Comparison of ENCODE assay signal across 28 mouse cellular contexts in the genomic region with DNA sequence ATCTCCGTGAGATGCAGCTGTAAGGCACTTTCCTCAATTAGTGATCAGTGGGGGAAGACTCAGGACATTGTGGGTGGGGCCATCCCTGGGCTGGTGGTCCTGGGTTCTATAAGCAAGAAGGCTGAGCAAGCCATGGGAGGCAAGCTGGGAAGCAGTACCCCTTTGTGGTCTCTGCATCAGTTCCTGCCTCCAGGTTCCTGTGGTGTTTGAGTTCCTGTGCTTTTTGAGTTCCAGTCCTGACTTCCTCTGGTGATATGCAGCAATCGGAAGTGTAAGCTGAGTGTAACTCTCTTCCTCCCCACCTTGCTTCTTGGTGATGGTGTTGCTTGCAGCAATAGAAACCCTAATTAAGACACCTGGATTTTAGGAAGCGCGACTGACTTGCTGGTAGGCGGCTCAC. TPM values are rescaled to one million over a fixed set of nuclear protein-coding genes. Genes with fewer than 3 reads are reported as not detected.
DNase-seq lines count a peak whose midpoint lies in the region; ATAC-seq lines count a peak whose summit lies in the region.
"Had no signal": no experiment of that assay in that cellular context is flagged by ENCODE, and none has a peak within 500 bp of the region (broad histone marks: within the 10 kb centered on the region; RNA-seq: fewer than 3 reads in every experiment).

No protein-coding gene starts in this region.

- no peak for ATAC-seq in forebrain, embryonic 16.5 days
- no peak for ATAC-seq in neural tube, embryonic 15.5 days (ENCODE audit: low FRiP score)
- ATAC-seq: forebrain, postnatal 0 days; hindbrain, postnatal 0 days; intestine, embryonic 16.5 days had no signal

- WGBS in forebrain, embryonic 16.5 days: 83% methylated on average over 5 of the region's 5 CpGs
- WGBS in neural tube, embryonic 15.5 days: 86% methylated on average over 5 of the region's 5 CpGs

- DNase-seq in thymus, postnatal 0 days (ENCODE audit: low spot score): peak; percentile 28
- DNase-seq in thymus, postnatal 14 days: no peak
- peak; percentile 28 for DNase-seq in T-cell, adult 2 months (ENCODE audit: low spot score)
- peak; percentile 64 for DNase-seq in induced T-regulatory cell, adult 2 months (ENCODE audit: low read depth)
- DNase-seq in cerebellum, postnatal 4 days (ENCODE audit: low spot score in 2 of 2): no peak
- DNase-seq: adrenal gland, adult 8-10 months; cerebellum, adult 11 months; cerebellum, adult 9-10 months; forebrain, postnatal 0 days; gastrocnemius, postnatal 10 days; heart, postnatal 36 days; kidney, adult 8-10 months; kidney, postnatal 10 days; midbrain, embryonic 14.5 days; right cerebral cortex, adult 18-20 months; thymus, postnatal 25 days had no signal

- H3K9me3 ChIP-seq in forebrain, embryonic 16.5 days (ENCODE audit: control insufficient read depth, low read length): no peaks in the 10 kb centered on the region
- no peaks in the 10 kb centered on the region for H3K9me3 ChIP-seq in neural tube, embryonic 15.5 days (replicated peaks)
- H3K9me3 ChIP-seq: forebrain, embryonic 10.5 days; heart, embryonic 10.5 days; heart, embryonic 15.5 days; hindbrain, embryonic 12.5 days; limb, embryonic 12.5 days; stomach, embryonic 15.5 days had no signal

- no peaks in the 10 kb centered on the region for H3K27me3 ChIP-seq in forebrain, embryonic 16.5 days (replicated peaks; ENCODE audit: control insufficient read depth, insufficient read depth, low read length)
- H3K27me3 ChIP-seq in neural tube, embryonic 15.5 days (replicated peaks): no peaks in the 10 kb centered on the region
- H3K27me3 ChIP-seq: embryonic facial prominence, embryonic 13.5 days; heart, embryonic 15.5 days; hindbrain, embryonic 12.5 days; limb, embryonic 12.5 days; stomach, embryonic 15.5 days had no signal

- no peak overlapping the region for H3K4me2 ChIP-seq in forebrain, embryonic 16.5 days (ENCODE audit: low read length)
- no peak overlapping the region for H3K4me2 ChIP-seq in neural tube, embryonic 15.5 days
- H3K4me2 ChIP-seq: embryonic facial prominence, embryonic 13.5 days; heart, embryonic 15.5 days; hindbrain, embryonic 12.5 days; limb, embryonic 12.5 days; liver, embryonic 11.5 days; stomach, embryonic 15.5 days had no signal

- no peak overlapping the region for H3K27ac ChIP-seq in forebrain, embryonic 16.5 days (ENCODE audit: low read length)
- H3K27ac ChIP-seq in neural tube, embryonic 15.5 days (replicated peaks): no peak overlapping the region
- H3K27ac ChIP-seq: embryonic facial prominence, embryonic 13.5 days; forebrain, embryonic 10.5 days; heart, embryonic 10.5 days; heart, embryonic 15.5 days; hindbrain, embryonic 12.5 days; hindbrain, postnatal 0 days; limb, embryonic 12.5 days; stomach, embryonic 15.5 days had no signal

- peaks cover 3% of the 10 kb centered on the region; the same call in 1 of the 2 replicates for H3K36me3 ChIP-seq in forebrain, embryonic 16.5 days (ENCODE audit: control insufficient read depth, insufficient read depth)
- H3K36me3 ChIP-seq in neural tube, embryonic 15.5 days: no peaks in the 10 kb centered on the region
- H3K36me3 ChIP-seq: embryonic facial prominence, embryonic 13.5 days; heart, embryonic 15.5 days; stomach, embryonic 15.5 days had no signal

- no peak overlapping the region for H3K9ac ChIP-seq in forebrain, embryonic 16.5 days (replicated peaks; ENCODE audit: low read depth, low read length)
- H3K9ac ChIP-seq in neural tube, embryonic 15.5 days (replicated peaks): no peak overlapping the region
- H3K9ac ChIP-seq: embryonic facial prominence, embryonic 13.5 days; forebrain, postnatal 0 days; heart, embryonic 15.5 days; hindbrain, embryonic 12.5 days; limb, embryonic 12.5 days; stomach, embryonic 15.5 days had no signal

- H3K4me1 ChIP-seq in forebrain, embryonic 16.5 days (replicated peaks; ENCODE audit: control insufficient read depth, insufficient read depth, low read length): no peaks in the 10 kb centered on the region
- 0 out of 2 replicates have a peak, but pooled peaks cover 9% of the 10 kb centered on the region for H3K4me1 ChIP-seq in neural tube, embryonic 15.5 days
- H3K4me1 ChIP-seq: stomach, embryonic 15.5 days had no signal

- no peak overlapping the region for H3K4me3 ChIP-seq in forebrain, embryonic 16.5 days (replicated peaks; ENCODE audit: low read length)
- H3K4me3 ChIP-seq in neural tube, embryonic 15.5 days (replicated peaks): no peak overlapping the region
- H3K4me3 ChIP-seq: embryonic facial prominence, embryonic 13.5 days; forebrain, embryonic 10.5 days; heart, embryonic 10.5 days; heart, embryonic 15.5 days; hindbrain, embryonic 12.5 days; limb, embryonic 12.5 days; stomach, embryonic 15.5 days had no signal

RNA-seq across cellular contexts. Expression of gene St6gal1, which starts 58.4 kb away (rescaled TPM):
- 37.9 and 42.2 TPM in 2 replicates for polyA plus RNA-seq in thymus, postnatal 0 days (2015; fragmentation: Nextera tagmentation; extraction: Ambion mirVana)
- 50.4 and 61.7 TPM in 2 replicates for polyA plus RNA-seq in forebrain, embryonic 16.5 days (2015; fragmentation: Nextera tagmentation; extraction: Ambion mirVana)
- 19.3 and 21.1 TPM in 2 replicates for polyA plus RNA-seq in neural tube, embryonic 15.5 days (2015; fragmentation: Nextera tagmentation; extraction: Ambion mirVana)

Comparison
In these comparisons a context has a peak if more than half of its experiments do, and no peak if none do; other contexts are left out.
1. DNase-seq: peak in thymus, postnatal 0 days (single experiment), T-cell, adult 2 months (single experiment) and induced T-regulatory cell, adult 2 months (single experiment); none in thymus, postnatal 14 days (single experiment) and cerebellum, postnatal 4 days (0 of 2).